Mouse (Mus musculus): Measurements from ENCODE around the gene Trrap. TPM values are rescaled to one million over a fixed set of nuclear protein-coding genes. Genes with fewer than 3 reads are reported as not detected.
A peak's percentile ranks its signal among the peaks of the same experiment; 100 is the strongest.

The Trrap gene
- total RNA-seq, 1 experiment from 2014 or later: 91.2 TPM

DNA sequence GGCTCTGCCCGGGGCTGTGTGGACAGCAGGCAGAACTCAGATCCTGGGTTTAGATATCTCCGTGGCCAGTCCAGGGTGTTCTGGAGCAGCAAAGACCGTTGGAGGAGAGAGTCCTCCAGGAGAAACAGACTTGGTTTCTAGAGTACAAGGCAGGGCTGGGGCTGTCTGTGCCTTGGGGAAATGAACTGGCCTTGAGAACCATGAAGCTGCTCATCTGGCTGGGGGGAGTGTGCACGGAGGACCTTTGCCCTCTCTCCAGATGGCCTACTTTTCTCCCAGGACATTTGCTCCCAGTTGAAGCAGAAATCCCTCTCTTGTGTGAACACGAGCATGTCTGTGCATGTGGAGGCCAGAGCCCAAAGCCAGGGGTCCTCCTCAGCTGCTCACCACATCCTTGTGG, 104.8 kb downstream of the Trrap start:
- DNase-seq: peak; percentile 28

DNA sequence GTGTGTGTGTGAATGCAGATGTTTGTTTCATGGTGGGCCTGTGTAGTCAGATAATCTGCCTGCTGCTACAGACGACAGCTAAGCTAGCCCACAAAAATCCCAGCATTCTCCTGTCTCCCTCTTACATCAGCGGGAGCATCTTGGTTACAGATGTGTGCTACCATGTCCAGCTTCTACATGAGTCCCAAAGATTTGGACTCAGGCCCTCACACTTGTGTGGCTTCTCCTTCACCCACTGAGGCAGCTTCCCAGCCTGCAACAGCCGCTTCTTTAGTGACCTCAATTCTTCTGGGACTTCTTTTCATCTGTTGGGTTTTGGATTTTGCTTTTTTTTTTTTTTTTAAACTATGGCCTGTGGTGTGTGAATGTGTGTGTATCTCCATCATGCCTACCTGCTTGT, 105.3 kb downstream of the Trrap start:
- no peak for DNase-seq

DNA sequence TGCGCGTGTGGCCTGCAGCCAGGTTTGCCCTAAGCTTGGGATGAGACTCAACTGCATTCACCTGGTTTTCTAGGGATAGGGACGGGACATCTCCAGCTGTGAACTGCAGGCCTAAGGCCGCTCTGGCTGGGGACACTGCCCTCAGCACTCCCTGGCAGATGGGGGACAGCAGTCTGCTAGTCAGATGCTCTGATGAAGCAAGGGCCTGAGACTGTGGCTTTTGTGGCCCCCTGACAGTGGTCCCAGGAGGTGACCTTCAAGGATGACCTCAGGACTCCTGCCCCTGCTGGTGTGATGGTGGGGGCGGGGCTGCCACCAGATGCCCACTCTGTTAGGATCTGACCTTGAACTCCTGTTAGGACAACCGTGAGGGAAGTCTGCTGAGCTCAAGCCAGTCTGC, 107.7 kb downstream of the Trrap start:
- DNase-seq: peak; percentile 27

DNA sequence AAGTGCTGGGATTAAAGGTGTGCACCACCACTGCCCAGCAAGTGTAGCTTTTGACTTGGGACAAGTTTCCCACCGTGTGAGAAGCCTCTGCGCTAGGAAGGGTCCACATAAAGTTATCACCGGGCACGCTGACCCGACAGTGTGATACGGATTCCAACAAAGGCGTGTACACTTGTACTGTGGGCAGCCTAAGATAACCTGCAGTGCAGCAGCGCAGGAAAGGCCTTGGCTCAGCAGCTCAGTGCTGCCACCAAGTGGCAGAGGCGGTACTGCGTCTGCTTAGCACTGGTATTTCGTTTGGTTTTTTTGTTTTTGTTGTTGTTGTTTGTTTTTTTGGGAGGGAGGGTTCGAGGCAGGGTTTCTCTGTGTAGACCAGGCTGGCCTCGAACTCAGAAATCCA, 108.4 kb downstream of the Trrap start:
- DNase-seq: peak; percentile 82

DNA sequence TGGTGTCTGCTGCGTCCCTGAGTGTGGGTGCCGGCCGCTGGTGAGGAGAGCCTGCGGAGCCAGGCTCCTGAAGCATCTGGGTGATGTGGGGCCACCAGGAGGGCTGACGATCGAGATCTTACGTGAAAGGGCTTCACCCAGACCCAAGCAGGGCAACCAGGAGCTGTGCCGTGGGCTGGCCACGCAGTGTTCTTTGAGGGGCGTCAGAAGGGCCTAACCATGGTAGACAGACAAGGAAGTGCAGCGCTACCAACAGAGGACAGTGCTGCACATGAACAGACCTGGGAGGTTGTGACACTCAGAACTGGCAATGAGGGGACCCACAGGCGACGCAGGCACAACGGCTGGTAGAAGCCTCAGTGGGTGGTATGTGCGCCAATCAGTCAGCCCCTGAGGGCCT, 109.5 kb downstream of the Trrap start:
- DNase-seq: no peak

DNA sequence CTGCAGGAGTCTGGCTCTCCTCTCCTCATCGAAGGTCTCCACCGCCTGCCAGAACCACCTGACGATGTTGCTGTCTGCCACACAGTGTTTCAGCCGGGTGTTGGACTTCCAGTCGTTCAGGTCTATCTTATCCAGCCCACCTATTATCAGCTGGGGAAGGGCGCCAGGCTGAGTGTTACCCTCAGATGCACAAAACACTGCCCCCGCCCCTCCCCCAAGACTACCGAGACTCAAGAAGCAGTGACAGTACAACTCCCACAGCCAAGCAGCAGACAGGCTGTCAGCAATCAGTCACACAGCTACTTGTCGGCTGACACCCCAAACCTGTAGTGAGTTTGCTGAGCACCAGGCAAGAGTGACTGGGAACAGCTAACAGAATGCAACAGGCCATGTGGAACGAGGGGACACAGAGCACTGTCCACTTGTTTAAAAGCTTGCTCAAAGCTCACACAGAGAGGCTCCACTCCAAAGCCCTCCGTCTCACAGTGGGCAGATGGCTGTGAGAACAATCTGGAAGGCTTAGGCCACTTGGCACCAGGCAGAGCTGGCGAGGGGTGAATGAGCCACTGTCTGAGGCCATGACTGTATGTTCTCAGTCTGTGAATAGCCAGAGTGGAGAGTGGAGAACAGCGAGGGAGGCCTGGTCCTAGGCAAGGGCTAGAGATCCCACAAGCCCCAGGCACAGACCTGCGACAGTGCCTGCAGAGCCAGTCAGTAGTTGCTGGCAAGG, 114.3 kb downstream of the Trrap start:
- DNase-seq: no peak

DNA sequence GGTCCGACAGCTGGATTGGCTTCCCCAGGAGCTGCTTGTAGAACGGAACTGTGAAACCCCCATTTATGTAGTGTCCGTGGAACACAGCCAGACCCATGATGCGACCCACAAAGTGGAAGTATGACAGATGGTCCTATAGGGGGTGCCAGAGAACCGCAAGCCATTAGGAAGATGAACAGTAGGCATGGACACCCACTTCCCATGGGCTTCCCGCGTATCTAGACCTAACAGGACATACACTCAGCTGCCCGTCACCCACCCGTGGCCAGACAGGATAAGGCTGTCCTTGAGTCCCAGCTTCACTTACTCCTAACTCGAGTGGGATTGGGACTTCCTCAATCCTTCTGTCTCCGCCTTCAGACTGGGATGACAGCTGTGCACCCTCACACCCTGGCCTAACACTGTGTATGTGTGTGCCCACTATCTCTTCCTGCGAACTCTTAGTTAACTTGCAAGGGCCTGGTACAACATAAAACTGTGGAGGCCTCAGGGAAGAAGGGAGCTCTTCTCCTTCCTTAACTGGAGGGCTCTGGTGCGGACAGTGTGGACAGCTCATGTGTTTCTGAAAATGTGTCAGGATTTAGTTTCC, 117.2 kb downstream of the Trrap start:
- DNase-seq: peak; percentile 32

DNA sequence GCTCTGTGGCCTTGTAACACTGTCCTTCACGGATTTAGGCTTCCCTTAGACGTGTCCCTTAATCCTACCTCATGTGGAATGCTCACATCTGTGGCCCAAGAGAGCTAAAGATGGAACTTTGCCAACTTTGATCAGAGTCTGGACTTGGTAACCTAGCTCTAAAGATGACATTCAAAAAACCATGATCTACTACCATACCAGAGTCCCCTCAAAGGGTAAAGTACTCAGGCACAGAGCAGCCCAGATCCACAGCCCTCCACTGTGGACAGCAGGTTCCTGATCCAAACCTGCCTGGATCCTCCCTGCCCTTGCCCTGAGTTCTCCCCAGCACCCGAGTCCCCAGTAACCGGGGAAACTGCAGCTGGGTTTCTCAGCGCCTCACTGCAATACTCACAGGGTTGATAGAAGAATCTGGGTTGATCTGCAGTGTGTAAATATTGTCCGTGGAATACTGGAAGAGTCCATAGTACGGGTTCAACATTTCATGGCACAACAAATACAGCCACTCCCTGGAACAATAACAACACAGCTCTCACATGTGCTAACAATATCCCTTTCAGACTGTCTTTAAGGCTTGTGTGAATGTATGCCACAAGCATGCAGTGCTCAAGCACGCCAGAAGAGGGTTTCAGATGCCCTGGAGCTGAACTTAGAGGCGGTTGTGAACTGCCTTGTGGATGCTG, 118.6 kb downstream of the Trrap start:
- no peak for DNase-seq

DNA sequence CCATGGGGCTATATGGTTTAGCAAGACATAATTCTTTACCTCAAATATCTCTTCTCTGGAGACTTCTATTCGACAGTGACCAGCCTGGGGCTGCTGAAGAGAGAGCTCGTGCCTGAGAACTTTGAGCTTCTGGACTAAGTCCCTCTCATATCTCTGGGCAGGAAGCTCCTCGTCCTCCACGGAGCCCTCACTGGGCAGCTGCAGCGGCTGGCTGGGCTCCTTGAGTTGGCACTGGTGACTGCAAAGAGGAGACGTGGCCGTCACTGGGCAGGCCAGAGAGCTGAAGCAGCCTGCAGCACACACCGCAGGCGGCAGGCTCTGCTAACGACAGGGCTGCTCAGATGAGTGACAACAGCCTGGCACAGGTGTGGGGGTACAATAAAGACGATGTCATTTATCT, 123.7 kb downstream of the Trrap start:
- DNase-seq: peak; percentile 25

DNA sequence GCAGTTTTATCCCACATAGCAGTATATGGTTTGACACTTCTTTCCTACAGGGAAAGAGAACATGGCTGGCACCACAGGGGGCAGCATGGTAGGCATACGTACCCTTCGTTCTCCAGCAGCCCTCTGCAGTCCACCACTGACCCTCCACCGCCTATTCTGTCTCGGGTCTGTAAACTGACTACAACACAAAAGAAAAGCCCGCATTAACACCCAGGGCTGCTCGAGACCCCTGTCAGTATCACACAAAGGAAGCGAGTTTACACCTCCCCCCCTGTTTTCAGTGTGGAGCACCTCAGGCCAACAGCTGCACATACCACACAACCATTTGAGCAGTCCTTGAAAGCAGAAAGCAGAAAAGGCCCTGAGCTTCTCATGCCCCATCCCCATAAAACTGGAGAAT, 130.3 kb downstream of the Trrap start:
- no peak for DNase-seq

DNA sequence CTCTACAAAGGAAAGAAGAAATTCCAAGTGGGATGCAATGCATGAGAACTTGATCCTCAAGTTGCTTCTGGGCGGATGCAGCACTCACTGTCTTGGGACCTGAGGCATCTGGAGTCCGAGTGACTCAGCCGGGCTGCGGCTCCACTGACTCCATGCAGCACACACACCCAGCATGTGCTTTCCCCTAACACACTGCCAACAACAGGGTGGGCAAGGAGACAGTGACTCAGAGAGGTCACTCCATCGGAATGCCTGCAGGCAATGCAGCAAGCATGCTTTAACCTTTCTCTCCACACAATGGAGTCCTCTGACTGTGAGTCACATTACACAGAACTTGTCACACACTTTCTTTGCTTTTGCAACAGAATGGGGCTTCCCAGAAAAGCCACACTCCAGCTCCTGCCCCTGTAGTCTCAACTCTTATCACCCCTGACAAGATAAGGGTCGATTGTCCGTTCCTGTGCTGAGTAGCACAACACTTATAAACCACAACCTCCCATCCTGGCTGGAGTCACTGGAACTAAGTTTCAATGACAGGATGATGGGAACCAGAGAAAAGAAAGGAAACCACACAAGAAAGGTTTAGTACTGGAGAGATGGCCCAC, 131.0 kb downstream of the Trrap start:
- DNase-seq: peak; percentile 28

DNA sequence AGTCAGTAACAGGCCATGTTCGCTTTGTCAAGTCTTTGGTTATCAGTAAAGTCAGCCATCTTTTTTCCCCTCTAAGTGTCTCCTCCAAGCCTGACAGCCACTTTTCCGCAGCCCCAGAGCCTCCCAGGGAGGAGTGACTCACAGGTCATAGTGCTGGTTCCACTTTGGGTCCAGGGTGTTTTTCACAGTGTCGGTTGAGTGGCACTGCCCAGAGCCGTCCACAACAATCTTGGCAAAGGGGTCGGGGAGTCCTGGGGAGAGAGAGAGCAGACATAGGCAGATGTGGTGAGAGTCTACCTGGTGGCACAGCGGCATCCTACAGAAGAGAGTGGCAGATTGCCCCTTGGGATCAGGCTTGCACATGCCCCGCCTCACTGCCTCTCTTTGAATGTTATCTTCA, 133.5 kb downstream of the Trrap start:
- peak; percentile 30 for DNase-seq

DNA sequence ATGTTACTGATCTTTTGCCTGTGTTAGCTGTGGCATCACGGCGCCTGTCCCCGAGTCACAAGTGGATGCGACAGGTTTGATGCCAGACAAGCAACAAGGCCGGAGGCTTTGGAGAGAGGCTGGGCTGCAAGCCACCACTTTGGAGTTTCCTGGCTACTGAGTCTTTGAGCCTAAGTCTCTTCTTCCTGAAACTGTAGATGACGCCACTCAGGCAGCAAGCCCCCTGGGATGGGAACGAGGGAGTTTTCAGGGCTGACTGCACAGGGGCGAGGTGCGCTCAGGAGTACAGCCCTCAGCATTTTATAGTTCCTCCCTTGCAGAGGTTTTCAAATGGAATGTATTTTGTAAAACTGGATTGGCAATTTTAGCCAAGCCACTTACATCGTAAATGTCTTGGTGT, 134.3 kb downstream of the Trrap start:
- DNase-seq: no peak

DNA sequence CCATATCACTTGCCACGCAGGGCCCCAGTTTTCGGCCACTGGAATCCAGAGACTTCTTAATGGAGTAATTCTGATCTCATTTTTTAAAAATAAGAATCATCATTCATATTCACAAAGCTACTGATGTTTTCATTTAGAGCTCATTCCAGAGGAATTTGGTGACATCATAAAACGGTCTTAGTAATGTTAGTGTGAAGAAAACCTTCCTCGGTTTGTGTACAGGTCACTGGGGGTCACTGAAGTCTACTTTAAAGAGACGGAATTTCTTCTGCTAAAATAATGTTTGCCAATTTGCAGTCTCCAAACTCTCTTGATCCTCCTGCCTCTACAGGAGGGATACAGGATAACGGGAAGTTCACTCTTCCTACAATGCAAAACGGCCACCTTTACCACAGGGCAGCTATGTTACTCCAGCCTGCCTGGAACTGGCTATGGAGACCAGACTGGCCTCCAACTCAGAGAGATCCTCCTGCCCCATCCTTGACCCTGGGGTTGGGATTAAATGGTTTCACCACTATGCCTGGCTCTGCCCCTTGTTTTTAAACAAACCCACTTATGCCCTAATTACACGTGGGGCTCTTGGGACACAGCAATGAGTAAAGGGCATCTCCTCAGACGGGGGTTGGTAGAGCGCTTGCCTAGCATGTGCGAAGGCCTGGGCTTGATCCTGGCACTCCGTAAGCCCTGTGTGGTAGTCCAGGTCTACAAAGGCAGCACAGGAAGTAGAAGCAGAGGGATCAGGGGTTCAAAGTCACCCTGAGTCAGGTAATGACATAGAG, 137.0 kb downstream of the Trrap start:
- no peak for DNase-seq

DNA sequence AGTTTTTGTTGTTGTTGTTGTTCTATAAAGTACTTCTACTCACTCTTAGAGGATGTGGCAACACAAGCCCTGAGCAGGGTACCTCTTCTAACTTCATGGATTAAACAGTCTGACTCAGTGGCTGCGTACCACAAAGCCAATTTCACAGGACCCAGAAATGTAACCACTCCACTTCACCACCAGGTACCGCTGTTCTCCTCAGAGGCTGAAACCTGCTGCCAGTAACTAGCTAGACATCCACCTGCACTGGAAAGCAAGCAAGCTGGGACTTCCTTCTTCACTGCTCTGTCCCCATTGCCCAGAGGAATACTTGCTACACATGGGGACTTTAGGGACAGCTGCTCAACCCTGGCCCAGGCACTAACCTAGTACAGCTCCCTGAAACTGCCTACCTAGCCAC, 140.1 kb downstream of the Trrap start:
- no peak for DNase-seq

Small RNA genes within 50 kb of the gene (microRNA-seq; reads per million reads assigned to microRNA genes)
- gene Mir7039: 0 to 0.43 reads per million in 2 experiments

Other genes with a start within 250 kb of the Trrap start
- gene Nptx2, start 221.8 kb upstream of the Trrap start, total RNA-seq (2021): 0.96 and 1.7 TPM in 2 replicates
- gene Tmem130, start 5.9 kb upstream of the Trrap start, total RNA-seq (2021): 30.5 and 34.5 TPM in 2 replicates
- gene Smurf1, start 198.1 kb downstream of the Trrap start, total RNA-seq (2021): 17.2 and 19.4 TPM in 2 replicates